Mouse (Mus musculus): ENCODE measurements around the gene Hist1h2bg. TPM values are rescaled to one million over a fixed set of nuclear protein-coding genes. Genes with fewer than 3 reads are reported as not detected.

Hist1h2bg gene
- polyA plus RNA-seq (2012; rRNA removed) = 17.2 and 22.8 TPM in 2 replicates

GRCm38 (mm10) chr13:23571022-23571503 lies at the start of gene Hist1h2bg, which contains the start of gene Hist1h2ae:
Gene Hist1h2bg, plus strand, starts transcription at chr13:23571396.
Gene Hist1h2ae, minus strand, starts transcription at chr13:23571220.

GRCm38 (mm10) chr13:23530901-23531875 lies 40.0 kb upstream of the Hist1h2bg start, which contains the start of gene Hist1h4h:
Gene Hist1h4h, plus strand, starts transcription at chr13:23531050.

GRCm38 (mm10) chr13:23533560-23534367 lies 37.4 kb upstream of the Hist1h2bg start, which contains the start of gene Hist1h2af:
Gene Hist1h2af, plus strand, starts transcription at chr13:23533906.

GRCm38 (mm10) chr13:23535137-23536075 lies 35.8 kb upstream of the Hist1h2bg start, which contains the start of gene Hist1h3g:
Gene Hist1h3g, plus strand, starts transcription at chr13:23535422.

GRCm38 (mm10) chr13:23542999-23543607 lies 28.1 kb upstream of the Hist1h2bg start, which contains the start of gene Hist1h2bh:
Gene Hist1h2bh, minus strand, starts transcription at chr13:23543392.

GRCm38 (mm10) chr13:23543965-23544786 lies 27.0 kb upstream of the Hist1h2bg start, which contains the start of gene Hist1h3f:
Gene Hist1h3f, plus strand, starts transcription at chr13:23544052.

GRCm38 (mm10) chr13:23551146-23551834 lies 19.9 kb upstream of the Hist1h2bg start, which contains the start of gene Hist1h4f:
Gene Hist1h4f, minus strand, starts transcription at chr13:23551648.

GRCm38 (mm10) chr13:23552962-23553361 lies 18.2 kb upstream of the Hist1h2bg start, which contains the start of gene Hist1h1d:
Gene Hist1h1d, plus strand, starts transcription at chr13:23553262.

GRCm38 (mm10) chr13:23561883-23562659 lies 9.1 kb upstream of the Hist1h2bg start, which contains the start of gene Hist1h3e:
Gene Hist1h3e, minus strand, starts transcription at chr13:23562369.

GRCm38 (mm10) chr13:23573898-23574524 lies 2.8 kb downstream of the Hist1h2bg start, which contains the start of the genes Hist1h2bf and Hist1h2ad:
Gene Hist1h2bf, minus strand, starts transcription at chr13:23574196.
Gene Hist1h2ad, plus strand, starts transcription at chr13:23574381.

GRCm38 (mm10) chr13:23575271-23575851 lies 4.2 kb downstream of the Hist1h2bg start, which contains the start of gene Hist1h3d:
Gene Hist1h3d, plus strand, starts transcription at chr13:23575763.

GRCm38 (mm10) chr13:23581408-23582218 lies 10.4 kb downstream of the Hist1h2bg start, which contains the start of gene Hist1h4d:
Gene Hist1h4d, plus strand, starts transcription at chr13:23581598.

GRCm38 (mm10) chr13:23620733-23621531 lies 49.7 kb downstream of the Hist1h2bg start, which contains the start of gene Hist1h2be:
Gene Hist1h2be, minus strand, starts transcription at chr13:23621124.

All from liver, embryonic 18 days (tissue).